Mouse (Mus musculus): ENCODE measurements around the gene Guk1. TPM values are rescaled to one million over a fixed set of nuclear protein-coding genes. Genes with fewer than 3 reads are reported as not detected.

Guk1 gene
- polyA plus RNA-seq (2015; fragmentation: Nextera tagmentation; extraction: Ambion mirVana) = 127 and 129 TPM in 2 replicates

GRCm38 (mm10) chr11:59192059-59192386 is at the start of gene Guk1:
Gene Guk1, minus strand, starts transcription at chr11:59192212.
- no peaks in the 10 kb centered on the region for H3K27me3 ChIP-seq (ENCODE audit: control insufficient read depth, insufficient read depth, low read depth, low read length)
- peaks cover 10% of the 10 kb centered on the region; the same call in 1 of the 2 replicates for H3K4me1 ChIP-seq (replicated peaks; ENCODE audit: control insufficient read depth, insufficient read depth, low read length)
- H3K9ac ChIP-seq (ENCODE audit: low read length) = peak within 1 kb of the TSS; percentile 83
- peak within 1 kb of the TSS; percentile 88 for H3K4me2 ChIP-seq (ENCODE audit: low read depth, low read length)
- WGBS = 5% methylated on average over 16 of the region's 16 CpGs
- peak within 1 kb of the TSS; percentile 91 for H3K27ac ChIP-seq (ENCODE audit: low read length)
- peak; percentile 3; the same call in 1 of the 2 replicates for ATAC-seq (ENCODE audit: low read depth)
- H3K36me3 ChIP-seq (ENCODE audit: control insufficient read depth, insufficient read depth, low read length) = no peaks in the 10 kb centered on the region
- peak within 1 kb of the TSS; percentile 76 for H3K4me3 ChIP-seq (ENCODE audit: low read length)
- no peaks in the 10 kb centered on the region for H3K9me3 ChIP-seq (ENCODE audit: control insufficient read depth, low read length)

- Histone ChIP-seq H3K9ac (ENCODE audit: low read length) (no peak overlapping the region), H3K27me3 (ENCODE audit: control insufficient read depth, insufficient read depth, low read depth, low read length) (no peaks in the 10 kb centered on the region; the same call in 1 of the 2 replicates), H3K36me3 (ENCODE audit: control insufficient read depth, insufficient read depth, low read length) (no peaks in the 10 kb centered on the region), H3K4me1 (replicated peaks; ENCODE audit: control insufficient read depth, insufficient read depth, low read length) (peaks cover 6% of the 10 kb centered on the region), H3K9me3 (ENCODE audit: control insufficient read depth, low read length) (no peaks in the 10 kb centered on the region), H3K4me3 (ENCODE audit: low read length) (no peak overlapping the region), H3K27ac (ENCODE audit: low read length) (no peak overlapping the region), H3K4me2 (ENCODE audit: low read depth, low read length) (no peak overlapping the region)
- 69% methylated on average over 4 of the region's 4 CpGs for WGBS
- no peak for ATAC-seq (ENCODE audit: low read depth)
Observed at GRCm38 (mm10) chr11:59239796-59240195, 47.8 kb upstream of the Guk1 start.

DNA sequence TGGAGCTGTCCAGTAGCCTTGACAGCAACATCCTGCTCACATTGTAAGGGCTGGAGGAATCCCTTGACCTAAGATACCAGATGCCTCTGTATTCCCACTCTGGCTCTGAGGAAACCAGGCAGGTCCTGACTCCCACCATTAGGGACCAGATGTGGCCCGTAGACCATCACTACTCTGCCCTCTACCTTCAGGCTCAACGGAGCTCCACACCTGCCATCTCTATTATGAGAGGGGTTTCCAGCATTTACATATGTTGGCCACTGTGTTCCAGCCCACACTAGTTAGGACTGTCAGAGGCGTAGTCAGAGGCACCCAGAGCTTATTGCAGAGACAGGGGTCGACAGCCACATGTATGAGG is 47.4 kb upstream of the Guk1 start:
- Histone ChIP-seq H3K9ac (ENCODE audit: low read length) (no peak overlapping the region), H3K36me3 (ENCODE audit: control insufficient read depth, insufficient read depth, low read length) (no peaks in the 10 kb centered on the region), H3K9me3 (ENCODE audit: control insufficient read depth, low read length) (no peaks in the 10 kb centered on the region), H3K27me3 (ENCODE audit: control insufficient read depth, insufficient read depth, low read depth, low read length) (no peaks in the 10 kb centered on the region; the same call in 1 of the 2 replicates), H3K4me3 (ENCODE audit: low read length) (no peak overlapping the region), H3K27ac (ENCODE audit: low read length) (no peak overlapping the region), H3K4me2 (ENCODE audit: low read depth, low read length) (no peak overlapping the region), H3K4me1 (replicated peaks; ENCODE audit: control insufficient read depth, insufficient read depth, low read length) (peaks cover 6% of the 10 kb centered on the region)
- ATAC-seq (ENCODE audit: low read depth) = no peak
- WGBS = 46% methylated on average over 4 of the region's 4 CpGs

DNA sequence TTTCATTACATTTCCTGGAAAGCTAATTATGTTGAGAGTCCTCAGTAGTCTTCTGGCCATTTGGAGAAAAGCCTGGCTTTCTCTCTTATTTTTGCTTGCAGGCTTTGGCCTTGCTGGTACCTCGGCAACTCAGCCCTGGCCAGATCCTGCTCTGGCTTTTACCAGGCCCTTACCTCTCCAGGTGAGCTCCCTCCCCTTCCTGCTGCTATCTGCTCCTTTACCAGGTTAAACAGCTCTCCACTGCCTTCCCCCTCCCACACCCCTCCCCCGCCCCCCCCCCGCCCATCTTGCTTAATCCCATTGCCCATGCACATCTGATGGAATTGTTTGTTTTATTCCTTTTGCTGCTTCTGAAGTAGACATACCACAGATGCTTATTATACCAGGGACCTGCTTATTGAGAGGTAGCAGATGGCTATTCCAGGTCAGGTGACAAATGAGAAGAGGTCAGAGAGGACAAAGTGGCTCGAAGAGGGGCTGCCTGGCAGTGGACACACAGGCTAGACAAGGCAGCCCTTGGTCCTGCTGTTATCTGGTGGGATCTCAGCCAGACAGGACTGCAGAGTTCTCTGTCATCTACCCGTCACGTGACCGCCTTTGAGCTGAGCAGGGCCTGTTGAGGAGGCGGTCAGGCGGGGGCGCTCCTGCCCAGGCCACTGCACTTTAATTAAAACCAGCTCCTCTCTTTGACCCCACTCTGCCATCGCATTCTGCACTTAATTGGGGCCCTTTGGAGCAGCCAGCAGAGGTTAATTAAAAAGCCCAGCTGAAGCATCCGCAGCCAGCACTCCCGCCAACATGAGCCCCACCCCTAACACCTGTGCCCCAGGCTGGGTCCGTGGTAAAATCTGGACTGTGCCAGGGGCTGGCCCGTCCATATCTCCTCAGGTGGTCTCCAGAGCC is 46.8 kb upstream of the Guk1 start:
- H3K27ac ChIP-seq (ENCODE audit: low read length) = peak overlapping the region; percentile 28
- WGBS = 4% methylated on average over 14 of the region's 15 CpGs
- no peaks in the 10 kb centered on the region for H3K9me3 ChIP-seq (ENCODE audit: control insufficient read depth, low read length)
- H3K36me3 ChIP-seq (ENCODE audit: control insufficient read depth, insufficient read depth, low read length) = no peaks in the 10 kb centered on the region
- ATAC-seq (ENCODE audit: low read depth) = peak; percentile 84
- 0 out of 2 replicates have a peak overlapping the region, but pooled peaks have one; percentile 5 for H3K9ac ChIP-seq (ENCODE audit: low read length)
- H3K4me1 ChIP-seq (replicated peaks; ENCODE audit: control insufficient read depth, insufficient read depth, low read length) = peaks cover 6% of the 10 kb centered on the region
- no peak overlapping the region for H3K4me3 ChIP-seq (ENCODE audit: low read length)
- H3K27me3 ChIP-seq (ENCODE audit: control insufficient read depth, insufficient read depth, low read depth, low read length) = no peaks in the 10 kb centered on the region; the same call in 1 of the 2 replicates
- no peak overlapping the region for H3K4me2 ChIP-seq (ENCODE audit: low read depth, low read length)

GRCm38 (mm10) chr11:59232797-59233196 is 40.8 kb upstream of the Guk1 start:
- no peak for ATAC-seq (ENCODE audit: low read depth)
- Histone ChIP-seq H3K27ac (ENCODE audit: low read length) (no peak overlapping the region), H3K9me3 (ENCODE audit: control insufficient read depth, low read length) (no peaks in the 10 kb centered on the region), H3K36me3 (ENCODE audit: control insufficient read depth, insufficient read depth, low read length) (no peaks in the 10 kb centered on the region), H3K9ac (ENCODE audit: low read length) (no peak overlapping the region), H3K27me3 (ENCODE audit: control insufficient read depth, insufficient read depth, low read depth, low read length) (no peaks in the 10 kb centered on the region), H3K4me3 (ENCODE audit: low read length) (no peak overlapping the region), H3K4me1 (replicated peaks; ENCODE audit: control insufficient read depth, insufficient read depth, low read length) (peaks cover 6% of the 10 kb centered on the region; the same call in 1 of the 2 replicates), H3K4me2 (ENCODE audit: low read depth, low read length) (no peak overlapping the region)
- WGBS = 54% methylated on average over 2 of the region's 2 CpGs

- Histone ChIP-seq H3K4me1 (replicated peaks; ENCODE audit: control insufficient read depth, insufficient read depth, low read length) (peaks cover 21% of the 10 kb centered on the region), H3K4me2 (ENCODE audit: low read depth, low read length) (no peak overlapping the region), H3K9ac (ENCODE audit: low read length) (no peak overlapping the region), H3K9me3 (ENCODE audit: control insufficient read depth, low read length) (no peaks in the 10 kb centered on the region), H3K27ac (ENCODE audit: low read length) (no peak overlapping the region), H3K36me3 (ENCODE audit: control insufficient read depth, insufficient read depth, low read length) (no peaks in the 10 kb centered on the region), H3K27me3 (ENCODE audit: control insufficient read depth, insufficient read depth, low read depth, low read length) (no peaks in the 10 kb centered on the region), H3K4me3 (ENCODE audit: low read length) (no peak overlapping the region)
- WGBS = 9% methylated on average over 7 of the region's 7 CpGs
- no peak for ATAC-seq (ENCODE audit: low read depth)
Observed at GRCm38 (mm10) chr11:59230144-59230760, 38.2 kb upstream of the Guk1 start.

DNA sequence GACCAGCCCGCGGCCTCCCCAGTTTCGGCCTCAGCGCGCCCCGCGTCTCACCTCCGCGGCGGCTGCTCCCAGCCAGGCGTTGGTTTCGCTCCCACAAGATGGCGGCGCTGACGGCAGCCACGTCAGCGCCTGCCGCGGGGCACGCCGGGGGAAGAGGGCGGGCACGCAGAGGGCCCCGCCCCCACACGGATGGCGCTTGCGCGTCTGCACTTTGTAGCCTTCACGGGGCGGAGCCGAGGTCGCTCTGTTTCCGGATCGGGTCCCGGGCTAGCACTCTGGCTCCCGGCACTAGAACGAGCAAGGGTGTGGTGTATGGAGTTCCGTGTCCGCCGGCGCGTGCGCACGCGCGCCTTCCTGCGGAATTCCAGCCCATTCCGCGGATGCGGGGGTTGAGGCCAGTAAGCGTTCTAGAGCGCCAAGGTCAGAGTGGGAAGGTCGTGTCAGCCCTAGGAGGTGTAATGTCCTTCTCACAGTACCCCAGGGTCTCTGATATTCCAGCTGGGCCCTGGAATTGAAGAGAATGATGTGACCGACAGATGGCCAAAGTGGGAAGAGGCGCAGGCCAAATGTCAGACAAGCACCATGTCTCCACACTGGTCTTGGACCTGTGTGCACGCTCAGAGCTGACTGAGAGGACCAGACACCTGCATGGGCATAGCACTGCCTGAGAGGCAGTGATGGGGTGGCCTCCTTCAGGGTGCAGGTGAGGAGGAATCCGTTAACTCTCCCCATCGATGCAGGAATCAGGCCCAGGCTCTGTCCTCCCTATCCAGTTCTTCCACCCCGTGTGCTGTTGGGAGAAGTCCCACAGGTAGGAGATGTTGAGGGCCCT is 36.3 kb upstream of the Guk1 start, which contains the start of gene Arf1:
Arf1 (minus strand) TSS at position 149 of the 832 bp plus-strand sequence.
- no peaks in the 10 kb centered on the region for H3K36me3 ChIP-seq (ENCODE audit: control insufficient read depth, insufficient read depth, low read length)
- H3K9me3 ChIP-seq (ENCODE audit: control insufficient read depth, low read length) = no peaks in the 10 kb centered on the region
- no peaks in the 10 kb centered on the region for H3K27me3 ChIP-seq (ENCODE audit: control insufficient read depth, insufficient read depth, low read depth, low read length)
- H3K4me2 ChIP-seq (ENCODE audit: low read depth, low read length) = peak within 1 kb of the TSS; percentile 81
- WGBS = 6% methylated on average over 49 of the region's 59 CpGs
- peaks cover 34% of the 10 kb centered on the region for H3K4me1 ChIP-seq (replicated peaks; ENCODE audit: control insufficient read depth, insufficient read depth, low read length)
- peak within 1 kb of the TSS; percentile 93 for H3K27ac ChIP-seq (ENCODE audit: low read length)
- H3K9ac ChIP-seq (ENCODE audit: low read length) = peak within 1 kb of the TSS; percentile 99
- ATAC-seq (ENCODE audit: low read depth) = peak; percentile 98
- H3K4me3 ChIP-seq (ENCODE audit: low read length) = peak within 1 kb of the TSS; percentile 96

GRCm38 (mm10) chr11:59227604-59228121 is 35.7 kb upstream of the Guk1 start:
- Histone ChIP-seq H3K27me3 (ENCODE audit: control insufficient read depth, insufficient read depth, low read depth, low read length) (no peaks in the 10 kb centered on the region), H3K9ac (ENCODE audit: low read length) (peak overlapping the region; percentile 99), H3K4me1 (replicated peaks; ENCODE audit: control insufficient read depth, insufficient read depth, low read length) (peaks cover 36% of the 10 kb centered on the region), H3K9me3 (ENCODE audit: control insufficient read depth, low read length) (no peaks in the 10 kb centered on the region), H3K27ac (ENCODE audit: low read length) (peak overlapping the region; percentile 93), H3K4me2 (ENCODE audit: low read depth, low read length) (peak overlapping the region; percentile 81), H3K36me3 (ENCODE audit: control insufficient read depth, insufficient read depth, low read length) (no peaks in the 10 kb centered on the region), H3K4me3 (ENCODE audit: low read length) (peak overlapping the region; percentile 96)
- under 1% methylated on average over 35 of the region's 51 CpGs for WGBS
- peak; percentile 85 for ATAC-seq (ENCODE audit: low read depth)
